Mouse (Mus musculus) heart, embryonic 13.5 days (tissue): ENCODE measurements around the gene P2ry2. TPM values are rescaled to one million over a fixed set of nuclear protein-coding genes. Genes with fewer than 3 reads are reported as not detected.
A peak's percentile ranks its signal among the peaks of the same experiment; 100 is the strongest.

Source experiments
- ATAC-seq: fragments of 200-750 bp; cut with Nextera tagmentation; 2 replicates; pipeline ENCODE4 v1.8.0; 2017; ENCODE audit warnings: moderate TSS enrichment; ENCODE audit not compliant: insufficient number of reproducible peaks, low FRiP score, low TSS enrichment; ENCODE audit errors: extremely low read depth
- H3K27ac ChIP-seq: fragments of 300-500 bp; sonication (generic); replicated peaks from 2 replicates; pipeline ENCODE4 v1.5.1; 2015; ENCODE audit warnings: moderate library complexity, mild to moderate bottlenecking, inconsistent platforms
- H3K27me3 ChIP-seq: fragments of 300-500 bp; sonication (generic); replicated peaks from 2 replicates; pipeline ENCODE4 v1.6.1; 2015; ENCODE audit warnings: mild to moderate bottlenecking, inconsistent platforms
- H3K36me3 ChIP-seq: fragments of 300-500 bp; sonication (generic); 2 replicates; pipeline ENCODE4 v1.6.1; 2015; ENCODE audit warnings: mild to moderate bottlenecking, inconsistent platforms
- H3K4me1 ChIP-seq: fragments of 300-500 bp; sonication (generic); 2 replicates; pipeline ENCODE4 v1.6.1; 2015; ENCODE audit warnings: inconsistent platforms
- H3K4me2 ChIP-seq: fragments of 300-500 bp; sonication (generic); 2 replicates; pipeline ENCODE4 v1.6.1; 2015; ENCODE audit warnings: inconsistent platforms, mild to moderate bottlenecking, moderate library complexity
- H3K4me3 ChIP-seq: fragments of 300-500 bp; sonication (generic); 2 replicates; pipeline ENCODE4 v1.5.1; 2015; ENCODE audit warnings: moderate library complexity, mild to moderate bottlenecking, inconsistent platforms
- H3K9ac ChIP-seq: fragments of 300-500 bp; sonication (generic); 2 replicates; pipeline ENCODE4 v1.6.1; 2015; ENCODE audit warnings: inconsistent platforms, mild to moderate bottlenecking, moderate library complexity
- H3K9me3 ChIP-seq: fragments of 300-500 bp; sonication (generic); 2 replicates; pipeline ENCODE4 v1.6.1; 2016; ENCODE audit warnings: inconsistent platforms
- WGBS: fragments of 180-500 bp; shearing (Covaris S2); methylation state at CpG from one replicate; pipeline ENCODE4 v1.1.7; 2015; ENCODE audit warnings: mixed read lengths; 5-methylcytosine and 5-hydroxymethylcytosine counted together
- polyA plus RNA-seq: library from polyadenylated mRNA; unstranded; fragments of >200 nt; fragmentation: Nextera tagmentation; extraction: Ambion mirVana; gene quantifications from 2 replicates; pipeline ENCODE4 v1.2.1, GENCODE M21; 2015

P2ry2 gene
- polyA plus RNA-seq, 1 experiment from 2014 or later = 1.1 TPM

DNA sequence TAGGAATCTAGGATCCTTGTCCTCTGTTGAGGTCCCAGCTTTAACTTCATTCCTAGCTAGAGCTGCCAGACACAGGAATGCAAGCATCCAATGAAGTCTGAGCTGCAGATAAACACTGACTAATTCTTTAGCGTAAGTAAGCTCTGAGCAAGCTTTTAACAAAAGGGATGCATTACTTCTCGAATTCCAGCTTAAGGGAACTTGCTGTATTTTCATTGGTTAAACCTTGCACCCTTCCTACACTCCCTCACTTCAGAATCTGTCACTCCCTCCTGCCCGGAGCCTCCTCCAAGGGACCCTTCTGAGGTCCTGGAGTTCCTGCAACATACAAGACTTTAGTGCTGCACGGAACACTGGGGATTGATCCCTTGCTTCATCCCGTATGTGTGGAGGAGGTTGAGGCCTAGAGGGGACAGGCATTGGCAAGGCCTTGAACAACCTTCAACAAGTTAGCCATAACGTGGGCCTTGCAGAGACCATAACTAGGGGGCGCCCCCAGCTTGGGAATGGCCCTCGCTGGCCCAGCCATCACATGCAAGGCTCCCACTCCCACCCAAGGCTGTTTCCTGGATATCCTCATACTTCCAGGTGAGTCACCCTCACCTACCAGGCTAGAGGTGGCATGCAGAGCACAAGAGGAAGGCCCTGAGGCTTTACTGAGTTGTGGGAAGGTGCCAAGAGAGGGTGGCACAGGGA, 31.3 kb upstream of the P2ry2 start:
- H3K36me3 ChIP-seq = no peaks in the 10 kb centered on the region
- no peak overlapping the region for H3K4me2 ChIP-seq
- no peak for ATAC-seq
- no peaks in the 10 kb centered on the region for H3K9me3 ChIP-seq
- H3K4me1 ChIP-seq = peaks cover 38% of the 10 kb centered on the region
- H3K27ac ChIP-seq = no peak overlapping the region
- H3K4me3 ChIP-seq = no peak overlapping the region
- no peaks in the 10 kb centered on the region for H3K27me3 ChIP-seq
- H3K9ac ChIP-seq = no peak overlapping the region
- WGBS = 53% methylated on average over 8 of the region's 8 CpGs

DNA sequence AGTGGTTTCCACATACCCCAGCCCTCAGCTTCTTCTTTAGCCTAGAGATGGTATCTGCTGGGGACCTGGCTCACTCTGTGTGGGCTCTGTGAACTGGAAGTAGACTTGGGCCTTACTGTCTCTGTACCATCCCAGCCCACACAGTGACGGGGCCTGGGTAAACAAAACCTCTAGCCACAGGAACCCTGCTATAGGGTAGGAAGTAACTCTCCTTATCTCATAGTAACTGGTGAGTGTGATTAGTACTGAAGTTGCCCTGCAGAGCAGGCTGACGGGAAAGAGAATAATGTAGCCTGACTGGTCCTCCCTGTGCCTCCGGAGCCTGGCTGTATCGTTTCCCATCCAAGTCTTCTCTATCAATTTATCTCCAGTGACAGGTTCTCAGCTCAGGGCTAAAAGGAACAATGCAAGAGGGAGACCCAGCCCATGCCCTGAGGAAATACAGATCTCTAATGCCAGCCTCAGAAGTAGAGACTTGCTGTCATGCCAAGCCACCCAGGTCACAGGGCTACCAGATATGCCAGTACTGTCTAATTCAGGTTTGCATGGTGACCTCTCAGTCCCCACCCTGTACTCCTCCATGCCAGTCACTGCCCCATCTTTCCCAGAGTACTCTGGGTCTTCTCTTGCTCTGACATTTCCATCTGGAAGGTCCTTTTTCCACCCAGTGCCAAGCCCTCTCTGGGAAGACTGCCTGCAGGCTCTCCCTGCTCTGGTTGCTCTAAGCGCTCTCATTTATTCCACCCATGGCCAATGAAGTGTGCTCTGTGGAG, 29.5 kb upstream of the P2ry2 start:
- 36% methylated on average over 5 of the region's 5 CpGs for WGBS
- H3K9me3 ChIP-seq = no peaks in the 10 kb centered on the region
- no peaks in the 10 kb centered on the region for H3K36me3 ChIP-seq
- no peaks in the 10 kb centered on the region for H3K27me3 ChIP-seq
- 0 out of 2 replicates have a peak overlapping the region, but pooled peaks have one; percentile 40 for H3K27ac ChIP-seq
- H3K4me2 ChIP-seq = no peak overlapping the region
- 0 out of 2 replicates have a peak overlapping the region, but pooled peaks have one; percentile 14 for H3K9ac ChIP-seq
- peaks cover 38% of the 10 kb centered on the region for H3K4me1 ChIP-seq
- H3K4me3 ChIP-seq = no peak overlapping the region
- no peak for ATAC-seq

DNA sequence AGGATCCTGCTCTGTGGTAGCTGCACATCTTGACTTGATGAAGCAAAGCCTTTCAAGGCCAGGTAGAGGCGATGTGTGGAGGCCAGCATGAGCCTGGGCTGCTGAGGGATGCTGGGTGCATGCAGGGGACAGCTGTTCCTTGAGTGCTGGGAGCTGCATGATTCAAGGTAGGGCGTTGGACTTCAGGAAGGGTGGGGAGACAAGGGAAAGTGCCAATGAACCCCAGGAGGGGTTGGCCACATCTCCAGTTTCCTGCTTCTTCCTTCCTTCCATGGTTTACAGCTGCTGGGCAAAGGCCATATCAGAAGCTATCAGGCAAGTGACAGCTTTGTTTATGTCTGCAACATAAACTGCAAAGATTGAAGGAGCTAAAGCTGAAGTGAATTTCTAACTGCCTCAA, 28.9 kb upstream of the P2ry2 start:
- H3K4me1 ChIP-seq = peaks cover 38% of the 10 kb centered on the region
- no peak for ATAC-seq
- WGBS = 62% methylated on average over 2 of the region's 2 CpGs
- no peaks in the 10 kb centered on the region for H3K9me3 ChIP-seq
- H3K36me3 ChIP-seq = no peaks in the 10 kb centered on the region
- H3K27me3 ChIP-seq = no peaks in the 10 kb centered on the region
- no peak overlapping the region for H3K9ac ChIP-seq
- 0 out of 2 replicates have a peak overlapping the region, but pooled peaks have one; percentile 40 for H3K27ac ChIP-seq
- H3K4me2 ChIP-seq = no peak overlapping the region
- H3K4me3 ChIP-seq = no peak overlapping the region

DNA sequence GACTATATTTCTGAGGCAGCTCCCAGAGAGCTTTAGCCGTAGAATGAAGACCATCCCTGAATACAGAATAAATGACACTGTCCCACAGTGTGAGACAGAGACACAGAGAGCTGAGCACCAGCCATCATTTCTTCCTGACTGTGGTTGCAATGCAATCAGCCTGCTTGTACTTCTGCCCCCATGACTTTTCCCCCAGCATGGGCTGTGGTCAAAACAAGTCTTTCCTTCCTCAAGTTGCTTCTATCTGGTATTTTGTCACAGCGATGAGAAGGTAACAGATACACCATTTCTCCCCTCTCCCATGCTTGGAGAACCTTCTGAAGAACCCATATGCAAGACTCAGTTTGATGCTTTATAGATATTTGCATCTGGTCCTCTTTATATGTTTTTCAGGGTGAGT, 20.7 kb upstream of the P2ry2 start:
- Histone ChIP-seq H3K4me1 (peaks cover 9% of the 10 kb centered on the region; the same call in 1 of the 2 replicates), H3K9me3 (no peaks in the 10 kb centered on the region), H3K36me3 (no peaks in the 10 kb centered on the region), H3K4me3 (no peak overlapping the region), H3K27ac (no peak overlapping the region), H3K9ac (no peak overlapping the region), H3K4me2 (no peak overlapping the region), H3K27me3 (no peaks in the 10 kb centered on the region; the same call in 1 of the 2 replicates)
- ATAC-seq = no peak
- 70% methylated on average over 2 of the region's 2 CpGs for WGBS

DNA sequence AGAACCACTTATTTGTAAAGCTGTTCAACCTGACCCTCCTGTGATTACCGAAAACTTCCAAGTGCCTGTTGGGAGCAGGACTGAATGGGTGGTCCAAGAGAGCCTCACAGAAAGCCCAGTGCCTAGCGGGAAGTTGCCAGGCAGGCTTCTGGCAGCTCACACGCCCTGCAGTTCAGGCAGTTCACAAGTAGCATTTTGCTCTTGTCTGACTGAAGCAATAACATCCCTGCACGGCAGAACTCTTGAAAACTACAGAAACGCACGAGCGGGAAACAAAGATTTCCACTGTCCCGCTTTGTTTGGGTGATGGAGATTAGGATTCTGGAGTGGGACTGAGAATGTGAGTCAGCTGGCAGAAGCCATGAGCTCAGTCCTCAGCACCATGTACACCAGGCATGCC, 18.6 kb upstream of the P2ry2 start:
- Histone ChIP-seq H3K9me3 (no peaks in the 10 kb centered on the region), H3K27ac (no peak overlapping the region; the same call in 1 of the 2 replicates), H3K4me2 (no peak overlapping the region), H3K4me1 (peaks cover 12% of the 10 kb centered on the region; the same call in 1 of the 2 replicates), H3K36me3 (no peaks in the 10 kb centered on the region), H3K27me3 (no peaks in the 10 kb centered on the region; the same call in 1 of the 2 replicates), H3K9ac (no peak overlapping the region), H3K4me3 (no peak overlapping the region)
- 55% methylated on average over 8 of the region's 8 CpGs for WGBS
- ATAC-seq = no peak

DNA sequence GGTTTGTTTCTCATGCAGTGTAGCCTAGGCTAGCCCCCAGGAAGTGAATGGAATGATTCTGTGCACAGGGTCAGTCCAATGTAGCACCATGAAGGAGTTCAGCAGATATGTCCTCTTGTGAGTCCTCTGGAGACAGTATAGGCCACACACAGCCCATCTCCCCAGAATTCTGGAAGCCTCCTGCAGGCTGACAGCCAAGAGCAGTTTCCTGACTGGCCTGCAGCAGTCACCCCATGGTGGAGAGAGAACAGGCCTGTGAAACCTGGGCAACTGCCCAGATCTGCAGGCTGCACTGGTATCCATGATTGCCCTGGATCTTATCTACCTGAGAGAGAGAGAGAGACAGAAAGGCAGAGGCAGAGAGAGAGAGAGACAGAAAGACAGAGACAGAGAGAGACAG, 18.1 kb upstream of the P2ry2 start:
- Histone ChIP-seq H3K27me3 (no peaks in the 10 kb centered on the region; the same call in 1 of the 2 replicates), H3K4me3 (no peak overlapping the region), H3K4me2 (no peak overlapping the region), H3K9ac (no peak overlapping the region), H3K9me3 (no peaks in the 10 kb centered on the region), H3K36me3 (no peaks in the 10 kb centered on the region), H3K27ac (no peak overlapping the region; the same call in 1 of the 2 replicates), H3K4me1 (peaks cover 12% of the 10 kb centered on the region; the same call in 1 of the 2 replicates)
- ATAC-seq = no peak

DNA sequence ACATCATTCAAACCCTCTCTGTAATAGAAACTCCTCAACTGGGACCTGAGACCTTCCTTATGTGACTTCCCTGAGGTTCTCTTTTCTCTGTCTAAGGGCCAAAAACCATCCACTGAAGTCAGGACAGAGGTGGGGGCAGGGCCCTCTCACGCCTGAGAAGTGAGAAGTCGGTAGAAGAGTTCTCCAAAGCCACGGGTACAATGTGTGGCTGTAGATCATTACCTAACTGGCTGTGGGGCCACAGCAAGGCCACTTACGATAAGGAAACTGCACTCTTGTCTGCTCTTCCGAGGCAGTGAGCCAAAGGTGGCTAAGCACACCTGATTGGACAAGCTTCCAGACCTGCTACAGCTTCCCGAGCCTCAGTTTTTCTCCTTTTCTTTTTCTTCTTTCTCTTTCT, 16.8 kb upstream of the P2ry2 start:
- no peak for ATAC-seq
- H3K27me3 ChIP-seq = no peaks in the 10 kb centered on the region; the same call in 1 of the 2 replicates
- H3K4me3 ChIP-seq = no peak overlapping the region
- no peaks in the 10 kb centered on the region for H3K36me3 ChIP-seq
- peaks cover 12% of the 10 kb centered on the region; the same call in 1 of the 2 replicates for H3K4me1 ChIP-seq
- H3K27ac ChIP-seq = no peak overlapping the region
- no peak overlapping the region for H3K9ac ChIP-seq
- WGBS = 56% methylated on average over 6 of the region's 6 CpGs
- H3K4me2 ChIP-seq = no peak overlapping the region
- no peaks in the 10 kb centered on the region for H3K9me3 ChIP-seq

DNA sequence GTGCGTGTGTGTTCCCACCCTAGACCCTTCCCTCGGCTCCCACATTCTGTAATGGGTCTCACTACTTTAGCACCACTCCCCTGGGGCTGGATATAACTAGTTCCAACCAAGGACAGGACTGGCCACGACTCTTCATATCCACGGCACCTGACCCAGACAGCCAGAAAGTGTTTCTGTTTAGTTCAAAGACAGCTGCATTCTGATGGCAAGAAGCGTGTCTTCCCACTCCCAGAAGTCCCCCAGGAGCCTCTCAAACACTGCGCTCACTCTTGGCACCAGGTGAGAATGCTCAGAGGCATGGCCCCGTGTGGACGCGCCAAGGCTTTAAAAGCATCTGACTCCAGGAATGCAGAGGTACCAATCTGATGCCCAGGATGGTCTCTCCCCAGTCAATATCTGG, 16.3 kb upstream of the P2ry2 start:
- no peak overlapping the region for H3K4me3 ChIP-seq
- no peaks in the 10 kb centered on the region for H3K9me3 ChIP-seq
- H3K27ac ChIP-seq = no peak overlapping the region
- 85% methylated on average over 9 of the region's 9 CpGs for WGBS
- H3K4me2 ChIP-seq = no peak overlapping the region
- no peaks in the 10 kb centered on the region for H3K36me3 ChIP-seq
- H3K4me1 ChIP-seq = peaks cover 12% of the 10 kb centered on the region; the same call in 1 of the 2 replicates
- H3K27me3 ChIP-seq = no peaks in the 10 kb centered on the region; the same call in 1 of the 2 replicates
- ATAC-seq = no peak
- H3K9ac ChIP-seq = no peak overlapping the region

DNA sequence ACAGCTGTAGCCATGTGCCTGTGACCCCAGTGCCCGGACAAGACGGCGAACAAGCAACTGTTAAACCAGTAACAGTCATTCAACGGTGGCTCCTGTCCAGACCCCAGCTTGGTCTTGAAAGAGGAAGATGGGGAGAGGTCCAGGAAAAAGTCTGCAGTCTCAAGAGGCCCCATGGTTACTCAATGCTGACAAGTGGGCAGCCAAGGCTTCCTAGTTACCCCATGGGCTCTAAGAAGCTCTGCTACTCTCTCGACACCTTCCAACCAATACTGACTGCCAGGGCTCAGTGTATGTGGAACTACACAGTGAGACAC, 15.7 kb upstream of the P2ry2 start:
- H3K4me3 ChIP-seq = no peak overlapping the region
- no peaks in the 10 kb centered on the region for H3K27me3 ChIP-seq
- no peak overlapping the region for H3K27ac ChIP-seq
- no peaks in the 10 kb centered on the region for H3K9me3 ChIP-seq
- no peak overlapping the region for H3K9ac ChIP-seq
- H3K36me3 ChIP-seq = no peaks in the 10 kb centered on the region
- H3K4me2 ChIP-seq = no peak overlapping the region
- peaks cover 12% of the 10 kb centered on the region; the same call in 1 of the 2 replicates for H3K4me1 ChIP-seq
- 92% methylated on average over 5 of the region's 5 CpGs for WGBS
- ATAC-seq = no peak

DNA sequence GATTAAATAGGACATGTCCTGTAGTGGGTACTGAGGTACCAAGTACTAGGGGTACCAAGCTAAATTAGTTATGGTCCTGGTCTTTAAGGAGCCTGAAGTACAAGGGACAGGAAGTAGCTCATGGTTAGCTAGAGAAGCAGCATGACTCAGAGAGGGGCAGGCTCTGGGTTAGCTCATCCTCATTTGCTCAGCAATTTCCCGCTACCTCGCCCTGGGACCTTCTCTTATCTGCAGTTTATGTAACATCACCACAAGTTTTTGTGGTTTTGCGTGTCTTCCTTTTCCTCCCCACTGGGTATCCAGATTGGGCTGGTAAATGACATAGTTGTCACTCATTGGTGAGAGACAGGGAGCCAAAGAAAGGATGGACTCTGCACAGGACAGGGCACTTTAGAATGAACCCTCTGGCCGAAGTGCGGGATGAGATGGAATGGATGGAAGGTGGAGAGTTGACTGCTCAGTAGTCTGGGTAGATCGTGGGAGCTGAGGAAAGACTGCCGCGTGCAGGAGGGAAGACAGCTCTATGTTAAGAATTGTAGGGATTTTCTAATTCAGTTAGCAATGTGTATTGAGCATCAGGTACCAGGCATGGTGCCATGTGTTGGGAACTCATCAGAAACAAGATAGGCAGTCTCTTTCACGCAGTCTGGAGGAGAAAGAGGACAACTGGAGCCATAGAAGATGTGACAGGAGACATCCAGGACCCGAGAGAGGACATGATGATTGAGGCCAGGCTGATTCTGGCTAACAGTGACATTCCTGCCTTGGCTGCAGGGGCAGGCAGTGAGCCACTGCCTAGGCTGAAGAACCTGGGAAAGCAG, 15.2 kb upstream of the P2ry2 start:
- WGBS = 68% methylated on average over 10 of the region's 10 CpGs
- H3K9ac ChIP-seq = no peak overlapping the region
- H3K4me2 ChIP-seq = no peak overlapping the region
- no peak overlapping the region for H3K4me3 ChIP-seq
- no peak for ATAC-seq
- H3K27ac ChIP-seq = no peak overlapping the region
- no peaks in the 10 kb centered on the region for H3K9me3 ChIP-seq
- H3K4me1 ChIP-seq = peaks cover 12% of the 10 kb centered on the region; the same call in 1 of the 2 replicates
- no peaks in the 10 kb centered on the region for H3K36me3 ChIP-seq
- H3K27me3 ChIP-seq = no peaks in the 10 kb centered on the region

DNA sequence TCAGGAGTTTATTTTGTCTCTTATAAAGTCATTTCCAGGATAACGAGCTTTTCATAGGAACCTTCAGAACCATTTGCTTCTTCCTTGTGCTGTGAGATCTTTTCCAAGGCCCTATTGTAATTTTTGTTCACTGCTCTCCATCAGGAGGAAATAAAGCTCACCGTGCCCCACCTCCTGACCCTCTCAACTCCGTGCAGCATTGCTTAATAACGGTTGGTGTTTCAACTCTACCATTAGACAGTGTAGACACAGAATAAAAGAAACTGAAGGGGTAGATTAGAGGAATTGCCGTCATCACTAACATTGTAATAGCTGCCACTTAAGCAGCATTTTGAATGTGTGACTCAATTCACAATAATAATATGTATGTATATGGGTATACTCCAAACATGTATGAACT, 14.2 kb upstream of the P2ry2 start:
- Histone ChIP-seq H3K9ac (no peak overlapping the region), H3K36me3 (no peaks in the 10 kb centered on the region), H3K4me1 (peaks cover 12% of the 10 kb centered on the region; the same call in 1 of the 2 replicates), H3K27ac (no peak overlapping the region), H3K4me2 (no peak overlapping the region), H3K4me3 (no peak overlapping the region), H3K27me3 (no peaks in the 10 kb centered on the region), H3K9me3 (no peaks in the 10 kb centered on the region)
- 60% methylated on average over 5 of the region's 5 CpGs for WGBS
- ATAC-seq = no peak
